Mouse (Mus musculus) heart, embryonic 16.5 days (tissue): ENCODE data around the gene Sh3bp5l. TPM values are rescaled to one million over a fixed set of nuclear protein-coding genes. Genes with fewer than 3 reads are reported as not detected.
A peak's percentile ranks its signal among the peaks of the same experiment; 100 is the strongest.
"Not testable (repeated sequence)": the region's sequence is repeated elsewhere in the genome, so short reads cannot be mapped to it uniquely, and the experiment has no call there.

Source experiments
- ATAC-seq: fragments of 200-750 bp; cut with Nextera tagmentation; replicated peaks from 2 replicates; pipeline ENCODE4 v1.8.0; 2017; ENCODE audit warnings: moderate number of reproducible peaks; ENCODE audit not compliant: insufficient read depth, low FRiP score; ENCODE audit errors: extremely low read depth
- H3K27ac ChIP-seq: fragments of 300-500 bp; sonication (generic); 2 replicates; pipeline ENCODE4 v1.5.1; 2014; ENCODE audit warnings: mild to moderate bottlenecking, low read length, control low read depth, moderate library complexity
- H3K27me3 ChIP-seq: fragments of 300-500 bp; sonication (generic); 2 replicates; pipeline ENCODE4 v1.6.1; 2014; ENCODE audit warnings: low read length, mixed read lengths; ENCODE audit not compliant: control insufficient read depth, insufficient read depth
- H3K36me3 ChIP-seq: fragments of 300-500 bp; sonication (generic); 2 replicates; pipeline ENCODE4 v1.6.1; 2014; ENCODE audit not compliant: control insufficient read depth, insufficient read depth
- H3K4me1 ChIP-seq: fragments of 300-500 bp; sonication (generic); 2 replicates; pipeline ENCODE4 v1.6.1; 2014; ENCODE audit warnings: low read length, mixed read lengths; ENCODE audit not compliant: control insufficient read depth, insufficient read depth
- H3K4me2 ChIP-seq: fragments of 300-500 bp; sonication (generic); 2 replicates; pipeline ENCODE4 v1.6.1; 2014; ENCODE audit warnings: low read depth, mild to moderate bottlenecking, control low read depth, low read length
- H3K4me3 ChIP-seq: fragments of 300-500 bp; sonication (generic); 2 replicates; pipeline ENCODE4 v1.5.1; 2014; ENCODE audit warnings: mild to moderate bottlenecking, control low read depth, low read length
- H3K9ac ChIP-seq: fragments of 300-500 bp; sonication (generic); 2 replicates; pipeline ENCODE4 v1.6.1; 2014; ENCODE audit warnings: low read length, control low read depth
- H3K9me3 ChIP-seq: fragments of 300-500 bp; sonication (generic); replicated peaks from 2 replicates; pipeline ENCODE4 v1.6.1; 2016; ENCODE audit warnings: low read length; ENCODE audit not compliant: control insufficient read depth
- WGBS: fragments of 180-500 bp; shearing (Covaris S2); extraction: QIAGEN DNeasy Blood & Tissue Kit; methylation state at CpG from one replicate; pipeline ENCODE4 v1.1.7; 2014; 5-methylcytosine and 5-hydroxymethylcytosine counted together
- polyA plus RNA-seq: library from polyadenylated mRNA; unstranded; fragments of >200 nt; fragmentation: Nextera tagmentation; extraction: Ambion mirVana; gene quantifications from 2 replicates; pipeline ENCODE4 v1.2.1, GENCODE M21; 2015

The Sh3bp5l gene
- polyA plus RNA-seq, 1 experiment from 2014 or later = 32.5 TPM

DNA sequence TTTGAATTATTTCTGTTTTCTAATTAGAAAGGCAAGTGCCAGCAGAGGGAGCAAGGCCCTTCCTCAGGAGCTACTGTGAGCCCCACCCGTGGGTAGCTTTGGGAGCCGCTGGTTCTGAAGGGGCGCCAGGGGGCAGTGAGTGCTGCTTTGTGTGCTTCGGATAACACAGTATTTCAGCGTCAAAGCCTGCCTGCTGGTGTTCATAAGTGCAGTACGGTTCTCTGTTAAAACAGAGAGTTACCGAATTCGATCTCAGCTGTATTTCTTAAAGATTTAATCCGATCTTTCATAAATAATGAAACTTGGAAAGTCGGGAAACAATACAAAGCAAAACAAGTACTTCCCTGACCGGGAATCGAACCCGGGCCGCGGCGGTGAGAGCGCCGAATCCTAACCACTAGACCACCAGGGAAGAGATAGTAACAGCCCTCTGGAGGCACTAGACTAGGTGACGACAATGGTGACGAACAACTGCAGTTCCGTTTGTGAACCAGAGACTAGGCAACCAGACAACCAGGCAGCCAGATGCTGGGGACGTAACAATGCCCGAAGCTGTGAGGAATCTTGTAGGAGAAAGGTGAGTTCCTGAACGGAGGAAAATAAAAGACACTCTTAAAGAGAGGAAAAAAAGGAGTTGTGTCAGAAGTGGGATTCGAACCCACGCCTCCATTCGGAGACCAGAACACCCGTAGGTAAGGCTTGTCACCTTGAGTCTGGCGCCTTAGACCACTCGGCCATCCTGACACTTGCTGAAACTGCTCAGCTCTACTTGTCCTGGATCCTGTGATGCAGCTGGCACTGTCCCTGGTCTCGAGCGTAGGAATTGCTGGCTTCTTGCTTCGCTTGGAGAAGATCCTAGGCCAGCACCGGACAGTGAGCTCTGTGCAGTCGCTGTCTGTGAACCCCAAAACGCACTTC is 28.4 kb upstream of the Sh3bp5l start:
- Histone ChIP-seq H3K36me3 (no peaks in the 10 kb centered on the region), H3K4me1 (peaks cover 12% of the 10 kb centered on the region), H3K27ac (peak overlapping the region; percentile 95), H3K27me3 (no peaks in the 10 kb centered on the region), H3K9ac (peak overlapping the region; percentile 80), H3K9me3 (no peaks in the 10 kb centered on the region), H3K4me3 (peak overlapping the region; percentile 80), H3K4me2 (peak overlapping the region; percentile 74)
- peak; percentile 91 for ATAC-seq
- under 1% methylated on average over 36 of the region's 36 CpGs for WGBS

DNA sequence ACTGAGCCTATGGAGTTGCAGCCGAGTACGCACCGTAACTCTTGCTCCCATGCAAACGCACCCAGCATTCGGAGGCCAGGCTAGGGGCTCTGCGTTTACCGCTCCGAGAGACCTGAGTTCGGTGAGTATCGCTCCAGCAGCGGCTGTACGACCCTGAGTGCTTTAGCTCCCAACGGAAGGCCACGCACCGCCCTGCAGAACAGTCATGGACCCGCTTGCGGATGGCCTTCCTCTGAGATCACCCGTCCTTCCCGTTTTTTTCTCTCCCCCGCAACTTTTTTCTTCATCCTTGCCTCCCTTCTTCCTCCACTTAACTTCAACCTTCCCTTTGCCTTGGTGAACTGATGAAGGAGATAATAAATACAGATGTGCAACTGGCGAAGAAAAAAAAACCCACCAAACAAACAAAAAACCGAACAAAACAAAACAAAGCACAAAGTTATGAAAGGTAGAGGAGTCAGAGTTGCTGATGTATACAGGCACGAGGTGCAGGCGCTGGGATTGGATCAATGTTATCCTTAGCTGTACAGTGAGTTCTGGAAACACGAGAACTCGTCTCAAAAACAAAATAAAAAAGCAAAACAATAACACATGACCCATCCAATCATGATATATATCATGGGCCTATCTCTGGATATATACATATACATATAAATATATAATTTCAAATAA is 27.6 kb upstream of the Sh3bp5l start:
- peaks cover 16% of the 10 kb centered on the region for H3K4me1 ChIP-seq
- H3K27me3 ChIP-seq = no peaks in the 10 kb centered on the region
- peak; percentile 53 for ATAC-seq
- peak overlapping the region; percentile 95 for H3K27ac ChIP-seq
- H3K36me3 ChIP-seq = no peaks in the 10 kb centered on the region
- WGBS = 1% methylated on average over 26 of the region's 26 CpGs
- H3K9ac ChIP-seq = peak overlapping the region; percentile 80
- H3K4me2 ChIP-seq = peak overlapping the region; percentile 74
- H3K9me3 ChIP-seq = no peaks in the 10 kb centered on the region
- H3K4me3 ChIP-seq = peak overlapping the region; percentile 80

DNA sequence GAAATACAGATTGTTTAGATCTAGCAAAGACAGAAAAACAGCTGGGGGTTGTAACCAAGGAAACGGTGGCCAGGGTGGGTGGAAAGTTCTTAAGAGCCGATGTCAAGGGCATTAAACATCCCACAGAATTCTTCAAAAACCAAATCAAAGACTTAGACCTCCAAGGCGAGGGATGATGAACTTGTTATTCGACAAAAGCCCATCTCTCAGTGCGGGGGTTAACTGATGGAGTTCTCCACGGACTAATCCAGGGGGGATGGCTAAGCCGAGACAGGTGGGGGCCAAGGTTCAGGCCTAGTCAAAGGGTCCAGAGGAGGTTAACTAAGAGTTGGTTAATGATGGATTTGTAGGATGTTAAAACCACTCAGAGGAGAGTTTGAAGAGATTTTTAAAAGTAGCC is 26.9 kb upstream of the Sh3bp5l start:
- WGBS = 45% methylated on average over 7 of the region's 7 CpGs
- Histone ChIP-seq H3K27ac (no peak overlapping the region), H3K9me3 (no peaks in the 10 kb centered on the region), H3K9ac (peak overlapping the region; percentile 29), H3K4me2 (peak overlapping the region; percentile 49), H3K4me1 (peaks cover 18% of the 10 kb centered on the region), H3K36me3 (no peaks in the 10 kb centered on the region), H3K27me3 (no peaks in the 10 kb centered on the region), H3K4me3 (no peak overlapping the region)
- ATAC-seq = no peak

DNA sequence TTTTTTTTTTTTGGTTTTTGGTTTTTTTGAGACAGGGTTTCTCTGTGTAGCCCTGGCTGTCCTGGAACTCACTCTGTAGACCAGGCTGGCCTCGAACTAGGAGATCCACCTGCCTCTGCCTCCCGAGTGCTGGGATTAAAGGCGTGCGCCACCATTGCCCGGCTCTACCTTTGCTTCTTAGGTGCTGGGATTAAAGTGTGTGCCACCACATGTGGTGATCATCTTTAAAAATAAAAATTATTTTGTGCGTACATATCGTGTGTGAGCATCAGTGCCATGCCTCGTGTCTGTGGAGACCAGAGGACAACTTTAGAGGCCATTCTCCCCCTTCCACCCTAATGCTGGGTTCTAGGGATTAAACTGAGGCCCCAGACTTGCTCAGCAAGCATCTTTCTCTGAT is 25.2 kb upstream of the Sh3bp5l start:
- H3K36me3 ChIP-seq, ATAC-seq: not testable (repeated sequence)
- WGBS = 88% methylated on average over 8 of the region's 8 CpGs

DNA sequence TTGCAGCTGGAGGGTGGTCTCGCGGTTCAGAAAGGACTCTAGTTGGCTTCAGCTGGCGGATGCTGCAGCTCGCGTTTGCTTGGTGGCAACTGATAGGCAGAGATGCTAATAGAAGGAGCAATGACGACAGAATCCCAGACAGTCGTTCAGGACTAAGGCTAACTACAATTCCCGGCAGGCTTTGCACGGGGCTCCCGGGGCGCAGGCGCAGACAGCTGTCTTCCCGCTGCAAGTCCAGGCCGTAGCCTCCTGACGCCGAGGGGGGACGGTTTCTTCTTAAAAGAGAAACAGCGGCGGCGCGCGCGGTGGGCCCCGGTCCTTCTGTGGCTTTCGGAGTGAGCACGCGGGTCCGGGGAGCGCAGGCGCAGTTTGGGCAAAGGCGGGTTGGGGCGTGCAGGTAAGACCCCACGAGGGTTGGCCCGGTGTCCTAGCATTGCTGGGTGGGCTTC is 23.6 kb upstream of the Sh3bp5l start, which contains the start of gene Zfp692:
Gene Zfp692 (plus strand): TSS at position 210 of the 449 bp plus-strand sequence.
- no peaks in the 10 kb centered on the region for H3K27me3 ChIP-seq

More for the DNA sequence above, 25.2 kb upstream of the Sh3bp5l start:
- H3K9ac ChIP-seq, H3K9me3 ChIP-seq, H3K4me3 ChIP-seq, H3K27me3 ChIP-seq, H3K4me2 ChIP-seq, H3K27ac ChIP-seq: not testable (repeated sequence)
- peaks cover 18% of the 10 kb centered on the region for H3K4me1 ChIP-seq

DNA sequence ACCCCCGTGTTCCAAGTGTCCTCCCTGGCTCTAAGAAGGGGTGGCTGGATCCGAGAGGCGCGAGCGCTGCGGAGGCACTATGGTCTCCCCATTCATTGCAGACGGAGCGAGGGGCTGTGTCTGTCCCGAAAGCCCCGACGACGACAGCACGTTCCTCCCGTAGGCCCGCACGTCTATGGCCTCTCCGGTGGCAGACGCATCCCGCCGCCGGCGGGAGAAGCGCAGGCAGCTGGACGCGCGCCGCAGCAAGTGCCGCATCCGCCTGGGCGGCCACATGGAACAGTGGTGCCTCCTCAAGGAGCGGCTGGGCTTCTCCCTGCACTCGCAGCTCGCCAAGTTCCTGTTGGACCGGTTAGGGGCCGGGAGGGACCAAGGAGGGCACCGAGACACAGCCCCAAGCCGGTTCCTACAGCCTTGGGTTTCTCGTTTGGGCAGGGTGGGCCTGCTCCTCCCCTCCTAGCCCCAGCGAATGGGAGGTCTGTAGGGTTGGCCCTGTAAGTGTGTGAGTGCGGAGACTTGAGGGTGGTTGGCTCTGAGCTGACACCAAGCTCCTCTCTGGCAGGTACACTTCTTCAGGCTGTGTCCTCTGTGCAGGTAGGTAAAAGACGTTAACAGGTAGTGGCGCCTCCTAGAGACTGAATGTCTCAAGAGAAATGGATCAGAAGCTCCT is 23.0 kb upstream of the Sh3bp5l start:
- peak overlapping the region; percentile 39 for H3K27ac ChIP-seq
- H3K4me1 ChIP-seq = peaks cover 14% of the 10 kb centered on the region
- peak overlapping the region; percentile 82 for H3K9ac ChIP-seq
- H3K4me2 ChIP-seq = peak overlapping the region; percentile 99
- peak overlapping the region; percentile 69 for H3K4me3 ChIP-seq
- peak; percentile 28; the same call in 1 of the 2 replicates for ATAC-seq
- no peaks in the 10 kb centered on the region for H3K36me3 ChIP-seq
- WGBS = under 1% methylated on average over 42 of the region's 42 CpGs
- no peaks in the 10 kb centered on the region for H3K27me3 ChIP-seq
- H3K9me3 ChIP-seq = no peaks in the 10 kb centered on the region

More for the DNA sequence above, 23.6 kb upstream of the Sh3bp5l start, which contains the start of gene Zfp692:
- under 1% methylated on average over 34 of the region's 34 CpGs for WGBS
- Histone ChIP-seq H3K4me2 (peak within 1 kb of the TSS; percentile 99), H3K27ac (peak within 1 kb of the TSS; percentile 39), H3K4me3 (peak within 1 kb of the TSS; percentile 69), H3K4me1 (peaks cover 14% of the 10 kb centered on the region), H3K9me3 (no peaks in the 10 kb centered on the region), H3K36me3 (no peaks in the 10 kb centered on the region), H3K9ac (peak within 1 kb of the TSS; percentile 82)
- peak; percentile 55 for ATAC-seq

DNA sequence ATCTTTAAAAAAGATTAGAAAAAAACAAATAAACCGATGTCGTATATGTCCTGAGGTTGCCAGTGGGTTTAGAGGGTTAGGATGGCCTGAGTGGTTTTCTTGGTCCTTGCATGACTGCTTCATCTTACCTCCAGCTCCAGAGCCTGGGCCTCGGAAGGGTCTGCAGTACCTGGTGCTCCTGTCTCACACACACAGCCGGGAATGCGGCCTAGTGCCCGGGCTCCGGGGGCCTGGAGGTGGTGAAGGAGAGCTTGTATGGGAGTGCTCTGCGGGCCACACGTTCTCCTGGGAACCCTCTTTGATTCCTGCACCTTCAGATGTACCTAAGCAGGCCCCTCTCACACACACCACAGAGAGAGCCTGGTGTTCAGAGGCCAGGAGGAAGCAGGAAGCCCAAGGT is 21.9 kb upstream of the Sh3bp5l start:
- Histone ChIP-seq H3K36me3 (no peaks in the 10 kb centered on the region), H3K9me3 (no peaks in the 10 kb centered on the region), H3K4me3 (no peak overlapping the region), H3K4me1 (peaks cover 11% of the 10 kb centered on the region), H3K4me2 (no peak overlapping the region), H3K27me3 (no peaks in the 10 kb centered on the region), H3K27ac (no peak overlapping the region), H3K9ac (no peak overlapping the region)
- ATAC-seq = no peak
- WGBS = 96% methylated on average over 9 of the region's 9 CpGs

DNA sequence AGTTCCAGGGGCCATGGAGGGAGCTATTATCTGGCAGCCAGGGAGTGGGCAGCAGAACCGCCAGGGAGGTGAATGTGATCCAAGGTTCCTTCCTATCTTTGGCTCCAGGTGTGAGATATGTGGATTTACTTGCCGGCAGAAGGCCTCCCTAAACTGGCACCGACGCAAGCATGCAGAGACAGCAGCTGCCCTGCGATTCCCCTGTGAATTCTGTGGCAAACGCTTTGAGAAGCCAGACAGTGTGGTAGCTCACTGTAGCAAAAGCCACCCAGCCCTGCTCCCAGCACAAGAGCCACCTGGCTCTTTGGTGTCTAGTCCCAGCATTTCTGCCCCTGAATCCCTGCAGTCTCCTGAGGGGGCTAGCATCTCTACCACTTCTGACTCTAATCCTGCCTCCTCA is 16.5 kb upstream of the Sh3bp5l start:
- Histone ChIP-seq H3K9ac (no peak overlapping the region), H3K27me3 (no peaks in the 10 kb centered on the region), H3K36me3 (peaks cover 22% of the 10 kb centered on the region), H3K27ac (no peak overlapping the region), H3K4me2 (no peak overlapping the region), H3K4me1 (no peaks in the 10 kb centered on the region), H3K4me3 (no peak overlapping the region), H3K9me3 (0 out of 2 replicates have a peak, but pooled peaks cover 4% of the 10 kb centered on the region)
- no peak for ATAC-seq
- WGBS = 73% methylated on average over 6 of the region's 6 CpGs
